In genomic region chr15:83059233-83059660, GRCm38 (mm10) we compare ENCODE assay signal across 15 mouse cellular contexts. TPM values are rescaled to one million over a fixed set of nuclear protein-coding genes. Genes with fewer than 3 reads are reported as not detected.
DNase-seq lines count a peak whose midpoint lies in the region; ATAC-seq and TF ChIP-seq lines count a peak whose summit lies in the region.
"Had no signal": no experiment of that assay in that cellular context is flagged by ENCODE, and none has a peak within 500 bp of the region (broad histone marks: within the 10 kb centered on the region; RNA-seq: fewer than 3 reads in every experiment).

No protein-coding gene starts in this region.

- WGBS in embryonic facial prominence, embryonic 11.5 days, result 26% methylated on average over 5 of the region's 5 CpGs
- WGBS in embryonic facial prominence, embryonic 10.5 days, result 32% methylated on average over 5 of the region's 5 CpGs
- WGBS in forebrain, postnatal 0 days, result 24% methylated on average over 5 of the region's 5 CpGs

- TF ChIP-seq POLR2A in brain, embryonic 14.5 days (IDR thresholded peaks at IDR 0.05; ENCODE audit: borderline replicate concordance, extremely low read depth, insufficient read depth, insufficient read length, poor library complexity, severe bottlenecking), result no peak

- H3K36me3 ChIP-seq in embryonic facial prominence, embryonic 11.5 days (replicated peaks; ENCODE audit: control insufficient read depth, insufficient read depth, low read depth, low read length), result no peaks in the 10 kb centered on the region
- no peaks in the 10 kb centered on the region for H3K36me3 ChIP-seq in embryonic facial prominence, embryonic 10.5 days (replicated peaks)
- no peaks in the 10 kb centered on the region for H3K36me3 ChIP-seq in forebrain, postnatal 0 days (ENCODE audit: insufficient read depth)
- H3K36me3 ChIP-seq: G1E; limb, embryonic 13.5 days had no signal

- H3K9me3 ChIP-seq in embryonic facial prominence, embryonic 11.5 days (replicated peaks; ENCODE audit: control insufficient read depth, low read length), result no peaks in the 10 kb centered on the region; the same call in 1 of the 2 replicates
- H3K9me3 ChIP-seq in embryonic facial prominence, embryonic 10.5 days, result peaks cover 3% of the 10 kb centered on the region; the same call in 1 of the 2 replicates
- no peaks in the 10 kb centered on the region for H3K9me3 ChIP-seq in forebrain, postnatal 0 days (ENCODE audit: low read length)
- H3K9me3 ChIP-seq: G1E had no signal

- H3K4me1 ChIP-seq in embryonic facial prominence, embryonic 11.5 days (ENCODE audit: control insufficient read depth, insufficient read depth, low read length), result no peaks in the 10 kb centered on the region
- H3K4me1 ChIP-seq in embryonic facial prominence, embryonic 10.5 days, result peaks cover 43% of the 10 kb centered on the region
- peaks cover 12% of the 10 kb centered on the region; the same call in 1 of the 2 replicates for H3K4me1 ChIP-seq in forebrain, postnatal 0 days (ENCODE audit: insufficient read depth)

- TF ChIP-seq CTCF in brain, embryonic 14.5 days (IDR thresholded peaks at IDR 0.05; ENCODE audit: borderline replicate concordance, extremely low read depth, insufficient read depth, insufficient read length), result no peak
- no peak for TF ChIP-seq CTCF in forebrain, postnatal 0 days (IDR thresholded peaks at IDR 0.05; ENCODE audit: low read depth)

- no peak overlapping the region for H3K4me2 ChIP-seq in embryonic facial prominence, embryonic 11.5 days (ENCODE audit: low read depth, low read length)
- H3K4me2 ChIP-seq in forebrain, postnatal 0 days (ENCODE audit: low read depth), result no peak overlapping the region
- H3K4me2 ChIP-seq: limb, embryonic 13.5 days had no signal

- H3K4me3 ChIP-seq in embryonic facial prominence, embryonic 11.5 days (ENCODE audit: low read depth, low read length), result no peak overlapping the region
- H3K4me3 ChIP-seq in embryonic facial prominence, embryonic 10.5 days, result no peak overlapping the region
- no peak overlapping the region for H3K4me3 ChIP-seq in forebrain, postnatal 0 days (ENCODE audit: low read depth, low read length)
- H3K4me3 ChIP-seq: erythroblast, embryonic 14.5 days; limb, embryonic 13.5 days had no signal

- no peak overlapping the region for H3K9ac ChIP-seq in embryonic facial prominence, embryonic 11.5 days (replicated peaks; ENCODE audit: low read length)
- no peak overlapping the region for H3K9ac ChIP-seq in forebrain, postnatal 0 days
- H3K9ac ChIP-seq: limb, embryonic 13.5 days had no signal

- no peak overlapping the region for H3K27ac ChIP-seq in embryonic facial prominence, embryonic 11.5 days (replicated peaks; ENCODE audit: low read depth, low read length)
- no peak overlapping the region for H3K27ac ChIP-seq in embryonic facial prominence, embryonic 10.5 days (replicated peaks)
- 0 out of 2 replicates have a peak overlapping the region, but pooled peaks have one; percentile 35 for H3K27ac ChIP-seq in forebrain, postnatal 0 days (ENCODE audit: low read depth, low read length)
- H3K27ac ChIP-seq: limb, embryonic 13.5 days had no signal

- H3K27me3 ChIP-seq in embryonic facial prominence, embryonic 11.5 days (ENCODE audit: control insufficient read depth, insufficient read depth, low read length), result no peaks in the 10 kb centered on the region
- peaks cover 12% of the 10 kb centered on the region for H3K27me3 ChIP-seq in embryonic facial prominence, embryonic 10.5 days (replicated peaks; ENCODE audit: low read depth, poor library complexity, severe bottlenecking)
- H3K27me3 ChIP-seq in forebrain, postnatal 0 days (ENCODE audit: insufficient read depth, low read length), result no peaks in the 10 kb centered on the region

- no peak for ATAC-seq in embryonic facial prominence, embryonic 11.5 days (replicated peaks; ENCODE audit: insufficient number of reproducible peaks, low FRiP score, low TSS enrichment, low read depth)
- no peak for ATAC-seq in forebrain, postnatal 0 days
- peak; percentile 85 for ATAC-seq in megakaryocyte progenitor cell, adult 5-6 weeks (replicated peaks; ENCODE audit: poor library complexity)
- no peak for ATAC-seq in cerebellum, adult (ENCODE audit: insufficient number of reproducible peaks, low FRiP score, low TSS enrichment)

- DNase-seq in embryonic facial prominence, embryonic 11.5 days (ENCODE audit: low spot score), result peak; percentile 60
- no peak for DNase-seq in embryonic facial prominence, embryonic 10.5 days (ENCODE audit: low spot score)
- DNase-seq in brain, embryonic 14.5 days (ENCODE audit: low read depth), result peak; percentile 84
- DNase-seq in forebrain, postnatal 0 days, result peak; percentile 54
- DNase-seq in left cerebral cortex, adult 9 months (ENCODE audit: low spot score in 2 of 2), result no peak
- DNase-seq in gastrocnemius, postnatal 25 days, result no peak
- DNase-seq: cerebellum, adult 18-20 months; gastrocnemius, postnatal 14 days; heart, postnatal 10 days; kidney, adult 8-10 months had no signal

RNA-seq across cellular contexts. Expression of gene Nfam1, which starts 26.1 kb away (rescaled TPM):
- polyA plus RNA-seq in embryonic facial prominence, embryonic 11.5 days (2014; fragmentation: Nextera tagmentation; extraction: Ambion mirVana), result 2.1 and 2.4 TPM in 2 replicates
- 2.4 and 2.6 TPM in 2 replicates for polyA plus RNA-seq in embryonic facial prominence, embryonic 10.5 days (2016; fragmentation: Nextera tagmentation; extraction: Ambion mirVana)
- polyA plus RNA-seq in brain, embryonic 14.5 days (2012; rRNA removed), result 1.7 and 2.1 TPM in 2 replicates
- 0.69 and 2.9 TPM in 2 replicates for total RNA-seq in forebrain, postnatal 0 days (2014; rRNA removed)
- polyA plus RNA-seq in forebrain, postnatal 0 days (2015; fragmentation: Nextera tagmentation; extraction: Ambion mirVana), result 1.5 and 1.8 TPM in 2 replicates
- 40.9 and 43.6 TPM in 2 replicates for total RNA-seq in megakaryocyte progenitor cell, adult 5-6 weeks (2015)
- 45.3 and 53.5 TPM in 2 replicates for total RNA-seq in megakaryocyte progenitor cell, adult 5-6 weeks (2017)
- 1 to 10 TPM in 1 of 2 experiments, under 1 TPM in 1; 0.69 to 1.3 TPM for total RNA-seq in gastrocnemius, postnatal 25 days (2021)

RNA-seq across cellular contexts. Expression of gene Serhl, which starts 30.1 kb away (rescaled TPM):
- polyA plus RNA-seq in embryonic facial prominence, embryonic 11.5 days (2014; fragmentation: Nextera tagmentation; extraction: Ambion mirVana), result 43.5 and 48.0 TPM in 2 replicates
- 49.0 and 50.5 TPM in 2 replicates for polyA plus RNA-seq in embryonic facial prominence, embryonic 10.5 days (2016; fragmentation: Nextera tagmentation; extraction: Ambion mirVana)
- polyA plus RNA-seq in brain, embryonic 14.5 days (2012; rRNA removed), result 7.6 and 15.0 TPM in 2 replicates
- 7.2 and 11.9 TPM in 2 replicates for total RNA-seq in forebrain, postnatal 0 days (2014; rRNA removed)
- polyA plus RNA-seq in forebrain, postnatal 0 days (2015; fragmentation: Nextera tagmentation; extraction: Ambion mirVana), result 39.1 and 42.6 TPM in 2 replicates
- 36.7 and 56.1 TPM in 2 replicates for total RNA-seq in megakaryocyte progenitor cell, adult 5-6 weeks (2015)
- 37.9 and 40.8 TPM in 2 replicates for total RNA-seq in megakaryocyte progenitor cell, adult 5-6 weeks (2017)
- total RNA-seq in gastrocnemius, postnatal 25 days (2021), result 10 to 100 TPM; 27.0 to 28.4 TPM

Comparison
In these comparisons a context has a peak if more than half of its experiments do, and no peak if none do; other contexts are left out.
1. DNase-seq: peak in embryonic facial prominence, embryonic 11.5 days (single experiment), brain, embryonic 14.5 days (single experiment) and forebrain, postnatal 0 days (single experiment); none in embryonic facial prominence, embryonic 10.5 days (single experiment), left cerebral cortex, adult 9 months (0 of 2) and gastrocnemius, postnatal 25 days (single experiment).